Mouse (Mus musculus): ENCODE data around the gene Pes1. TPM values are rescaled to one million over a fixed set of nuclear protein-coding genes. Genes with fewer than 3 reads are reported as not detected.
A peak's percentile ranks its signal among the peaks of the same experiment; 100 is the strongest.

Gene Pes1
- polyA plus RNA-seq, 1 experiment from 2014 or later = 79.1 TPM

GRCm38 (mm10) chr11:3969837-3970236, 6.1 kb downstream of the Pes1 start:
- peaks cover 3% of the 10 kb centered on the region for H3K4me1 ChIP-seq
- H3K4me3 ChIP-seq = no peak overlapping the region
- peaks cover 68% of the 10 kb centered on the region for H3K36me3 ChIP-seq
- WGBS = 87% methylated on average over 3 of the region's 3 CpGs
- no peak overlapping the region for H3K27ac ChIP-seq
- H3K27me3 ChIP-seq = no peaks in the 10 kb centered on the region
- no peak overlapping the region for H3K4me2 ChIP-seq (replicated peaks)
- no peaks in the 10 kb centered on the region for H3K9me3 ChIP-seq
- no peak for ATAC-seq (ENCODE audit: insufficient number of reproducible peaks, insufficient read depth, low FRiP score, low TSS enrichment)
- no peak overlapping the region for H3K9ac ChIP-seq

- H3K36me3 ChIP-seq = peaks cover 73% of the 10 kb centered on the region
- H3K27me3 ChIP-seq = no peaks in the 10 kb centered on the region
- WGBS = 92% methylated on average over 7 of the region's 7 CpGs
Measured at GRCm38 (mm10) chr11:3970361-3970760, 6.6 kb downstream of the Pes1 start.

GRCm38 (mm10) chr11:3973081-3973480, 9.3 kb downstream of the Pes1 start:
- H3K4me3 ChIP-seq = no peak overlapping the region
- H3K27ac ChIP-seq = no peak overlapping the region
- H3K36me3 ChIP-seq = peaks cover 97% of the 10 kb centered on the region
- H3K4me1 ChIP-seq = no peaks in the 10 kb centered on the region
- H3K9me3 ChIP-seq = no peaks in the 10 kb centered on the region
- no peak overlapping the region for H3K4me2 ChIP-seq (replicated peaks)
- H3K27me3 ChIP-seq = no peaks in the 10 kb centered on the region
- WGBS = 95% methylated on average over 7 of the region's 7 CpGs
- H3K9ac ChIP-seq = no peak overlapping the region
- no peak for ATAC-seq (ENCODE audit: insufficient number of reproducible peaks, insufficient read depth, low FRiP score, low TSS enrichment)

More at GRCm38 (mm10) chr11:3970361-3970760, 6.6 kb downstream of the Pes1 start:
- no peak overlapping the region for H3K4me2 ChIP-seq (replicated peaks)
- no peak overlapping the region for H3K27ac ChIP-seq
- H3K9me3 ChIP-seq = no peaks in the 10 kb centered on the region
- no peak for ATAC-seq (ENCODE audit: insufficient number of reproducible peaks, insufficient read depth, low FRiP score, low TSS enrichment)
- no peaks in the 10 kb centered on the region for H3K4me1 ChIP-seq
- no peak overlapping the region for H3K9ac ChIP-seq
- no peak overlapping the region for H3K4me3 ChIP-seq

GRCm38 (mm10) chr11:3974311-3974710, 10.5 kb downstream of the Pes1 start:
- Histone ChIP-seq H3K9me3 (no peaks in the 10 kb centered on the region), H3K36me3 (peaks cover 100% of the 10 kb centered on the region), H3K27me3 (no peaks in the 10 kb centered on the region), H3K9ac (no peak overlapping the region), H3K4me2 (replicated peaks) (no peak overlapping the region), H3K4me1 (no peaks in the 10 kb centered on the region), H3K4me3 (no peak overlapping the region), H3K27ac (no peak overlapping the region)
- WGBS = 52% methylated on average over 3 of the region's 3 CpGs
- ATAC-seq (ENCODE audit: insufficient number of reproducible peaks, insufficient read depth, low FRiP score, low TSS enrichment) = no peak

- WGBS = 97% methylated on average over 6 of the region's 6 CpGs
- no peak within 1 kb of the TSS for H3K9ac ChIP-seq
- ATAC-seq (ENCODE audit: insufficient number of reproducible peaks, insufficient read depth, low FRiP score, low TSS enrichment) = no peak
- H3K27me3 ChIP-seq = no peaks in the 10 kb centered on the region
- no peak within 1 kb of the TSS for H3K4me3 ChIP-seq
- H3K36me3 ChIP-seq = peaks cover 88% of the 10 kb centered on the region
- H3K4me2 ChIP-seq (replicated peaks) = no peak within 1 kb of the TSS
- H3K4me1 ChIP-seq = no peaks in the 10 kb centered on the region
- H3K27ac ChIP-seq = no peak within 1 kb of the TSS
- H3K9me3 ChIP-seq = no peaks in the 10 kb centered on the region
Measured at GRCm38 (mm10) chr11:3976678-3977077, 12.9 kb downstream of the Pes1 start, which contains the start of gene 4930556J24Rik. TSS of gene 4930556J24Rik (minus strand) at chr11:3976778.

GRCm38 (mm10) chr11:3978421-3978820, 14.6 kb downstream of the Pes1 start:
- H3K36me3 ChIP-seq = peaks cover 71% of the 10 kb centered on the region

GRCm38 (mm10) chr11:3981536-3981935, 17.8 kb downstream of the Pes1 start:
- Histone ChIP-seq H3K36me3 (peaks cover 40% of the 10 kb centered on the region), H3K27ac (peak overlapping the region; percentile 61), H3K4me2 (replicated peaks) (no peak overlapping the region), H3K9ac (no peak overlapping the region), H3K27me3 (peaks cover 14% of the 10 kb centered on the region; the same call in 1 of the 2 replicates), H3K9me3 (no peaks in the 10 kb centered on the region), H3K4me1 (peaks cover 16% of the 10 kb centered on the region), H3K4me3 (no peak overlapping the region)
- 33% methylated on average over 6 of the region's 6 CpGs for WGBS
- no peak for ATAC-seq (ENCODE audit: insufficient number of reproducible peaks, insufficient read depth, low FRiP score, low TSS enrichment)

More at GRCm38 (mm10) chr11:3978421-3978820, 14.6 kb downstream of the Pes1 start:
- H3K27me3 ChIP-seq = 0 out of 2 replicates have a peak, but pooled peaks cover 3% of the 10 kb centered on the region
- no peak overlapping the region for H3K4me3 ChIP-seq
- H3K9ac ChIP-seq = no peak overlapping the region
- no peak overlapping the region for H3K27ac ChIP-seq
- 91% methylated on average over 5 of the region's 5 CpGs for WGBS
- H3K9me3 ChIP-seq = no peaks in the 10 kb centered on the region
- no peak for ATAC-seq (ENCODE audit: insufficient number of reproducible peaks, insufficient read depth, low FRiP score, low TSS enrichment)
- H3K4me1 ChIP-seq = peaks cover 4% of the 10 kb centered on the region
- H3K4me2 ChIP-seq (replicated peaks) = no peak overlapping the region

- H3K27ac ChIP-seq = no peak overlapping the region
- ATAC-seq (ENCODE audit: insufficient number of reproducible peaks, insufficient read depth, low FRiP score, low TSS enrichment) = no peak
- H3K36me3 ChIP-seq = peaks cover 30% of the 10 kb centered on the region
- no peaks in the 10 kb centered on the region for H3K9me3 ChIP-seq
- H3K4me1 ChIP-seq = peaks cover 16% of the 10 kb centered on the region
- H3K4me2 ChIP-seq (replicated peaks) = no peak overlapping the region
- peaks cover 14% of the 10 kb centered on the region; the same call in 1 of the 2 replicates for H3K27me3 ChIP-seq
- WGBS = 76% methylated on average over 7 of the region's 7 CpGs
- no peak overlapping the region for H3K9ac ChIP-seq
- no peak overlapping the region; the same call in 1 of the 2 replicates for H3K4me3 ChIP-seq
Measured at GRCm38 (mm10) chr11:3982275-3983209, 18.8 kb downstream of the Pes1 start.

GRCm38 (mm10) chr11:3983291-3983862, 19.6 kb downstream of the Pes1 start, which contains the start of gene Gal3st1:
TSS of gene Gal3st1 (plus strand) at chr11:3983636.
- WGBS = under 1% methylated on average over 29 of the region's 37 CpGs
- no peak within 1 kb of the TSS for H3K27ac ChIP-seq

GRCm38 (mm10) chr11:3983863-3984745, 20.3 kb downstream of the Pes1 start:
- ATAC-seq (ENCODE audit: insufficient number of reproducible peaks, insufficient read depth, low FRiP score, low TSS enrichment) = 0 out of 2 replicates have a peak, but pooled peaks have one; percentile 18
- H3K9me3 ChIP-seq = no peaks in the 10 kb centered on the region
- H3K4me3 ChIP-seq = peak overlapping the region; percentile 39
- peaks cover 14% of the 10 kb centered on the region for H3K36me3 ChIP-seq
- peak overlapping the region; percentile 76 for H3K4me2 ChIP-seq (replicated peaks)
- peaks cover 16% of the 10 kb centered on the region for H3K4me1 ChIP-seq
- H3K9ac ChIP-seq = peak overlapping the region; percentile 40
- H3K27me3 ChIP-seq = peaks cover 14% of the 10 kb centered on the region; the same call in 1 of the 2 replicates
- 8% methylated on average over 15 of the region's 15 CpGs for WGBS
- no peak overlapping the region for H3K27ac ChIP-seq

More at GRCm38 (mm10) chr11:3983291-3983862, 19.6 kb downstream of the Pes1 start, which contains the start of gene Gal3st1:
- peaks cover 16% of the 10 kb centered on the region for H3K4me1 ChIP-seq
- ATAC-seq (ENCODE audit: insufficient number of reproducible peaks, insufficient read depth, low FRiP score, low TSS enrichment) = no peak
- peak within 1 kb of the TSS; percentile 40 for H3K9ac ChIP-seq
- H3K9me3 ChIP-seq = no peaks in the 10 kb centered on the region
- peak within 1 kb of the TSS; percentile 76 for H3K4me2 ChIP-seq (replicated peaks)
- H3K27me3 ChIP-seq = peaks cover 14% of the 10 kb centered on the region; the same call in 1 of the 2 replicates
- peak within 1 kb of the TSS; percentile 39 for H3K4me3 ChIP-seq
- H3K36me3 ChIP-seq = peaks cover 21% of the 10 kb centered on the region

GRCm38 (mm10) chr11:3989748-3990147, 26.0 kb downstream of the Pes1 start:
- no peak overlapping the region for H3K4me2 ChIP-seq (replicated peaks)
- no peaks in the 10 kb centered on the region for H3K36me3 ChIP-seq
- H3K27me3 ChIP-seq = peaks cover 4% of the 10 kb centered on the region; the same call in 1 of the 2 replicates
- no peak overlapping the region for H3K9ac ChIP-seq
- H3K27ac ChIP-seq = no peak overlapping the region
- WGBS = 51% methylated on average over 3 of the region's 3 CpGs
- no peak; the same call in 1 of the 2 replicates for ATAC-seq (ENCODE audit: insufficient number of reproducible peaks, insufficient read depth, low FRiP score, low TSS enrichment)
- no peaks in the 10 kb centered on the region for H3K4me1 ChIP-seq
- H3K4me3 ChIP-seq = no peak overlapping the region
- H3K9me3 ChIP-seq = no peaks in the 10 kb centered on the region
